Mouse (Mus musculus): Measurements from ENCODE around the gene Alg6. TPM values are rescaled to one million over a fixed set of nuclear protein-coding genes. Genes with fewer than 3 reads are reported as not detected.

Alg6 gene
- polyA plus RNA-seq (2012; fragmentation: generic; extraction: Trizol): 2.6 TPM

DNA sequence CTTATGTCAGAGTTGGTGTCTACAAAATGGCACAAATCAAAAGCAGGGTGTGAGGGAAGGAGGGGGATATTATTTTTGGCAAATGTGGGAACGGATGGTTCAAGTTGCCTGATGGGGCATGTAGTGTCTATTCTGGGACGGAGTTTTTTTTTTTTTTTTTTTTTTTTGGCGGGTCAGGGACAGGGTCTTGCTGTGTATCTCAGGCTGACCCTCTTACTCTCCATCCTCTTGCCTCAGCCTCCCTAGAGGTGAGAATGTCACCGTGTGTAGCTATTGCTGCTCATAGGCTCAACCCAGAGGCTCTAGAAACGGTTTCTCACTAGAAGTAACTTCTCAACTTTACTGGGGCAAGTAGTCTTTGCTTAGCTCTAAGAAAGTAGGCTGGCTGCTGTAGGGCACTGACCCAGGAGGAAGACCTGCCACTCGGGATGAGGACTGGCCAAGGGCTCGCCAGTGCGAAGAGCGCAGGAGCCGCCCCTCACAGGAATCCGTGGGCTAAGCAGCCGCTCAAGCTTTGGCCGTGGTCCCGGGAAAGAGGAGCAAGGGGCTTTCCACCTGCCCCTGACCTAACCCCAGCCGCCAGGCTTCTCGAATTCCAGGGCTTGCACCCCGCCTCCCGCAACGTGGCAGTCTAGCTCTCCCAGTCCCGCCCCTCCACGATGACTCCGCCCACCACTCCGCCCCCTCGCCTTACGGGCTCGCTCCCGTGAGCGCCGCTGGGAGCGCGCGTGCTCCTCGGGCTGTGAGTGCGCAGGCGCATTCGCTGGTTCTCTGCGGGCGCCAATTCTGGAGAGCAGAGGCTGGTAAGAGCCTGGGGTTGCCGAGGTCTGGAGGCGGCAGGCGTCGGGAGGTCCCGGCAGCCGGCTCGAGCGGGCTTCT is at the start of gene Alg6:
Gene Alg6, plus strand, starts transcription at position 761 of the 879 bp plus-strand sequence.
- Histone ChIP-seq H3K36me3 (ENCODE audit: control insufficient read depth, insufficient read depth) (no peaks in the 10 kb centered on the region), H3ac (ENCODE audit: control insufficient read depth, insufficient read length) (peak within 1 kb of the TSS; percentile 13), H3K4me3 (peak within 1 kb of the TSS; percentile 45), H3K4me2 (ENCODE audit: low read depth) (peak within 1 kb of the TSS; percentile 70), H3K27me3 (ENCODE audit: control insufficient read depth, insufficient read depth, insufficient read length) (no peaks in the 10 kb centered on the region), H3K79me2 (ENCODE audit: control insufficient read depth, insufficient read depth) (no peaks in the 10 kb centered on the region)
- no peak for TF ChIP-seq TCF3 (IDR thresholded peaks at IDR 0.05; ENCODE audit: insufficient read length, low read depth)
- no peak for TF ChIP-seq REST (IDR thresholded peaks at IDR 0.05; ENCODE audit: insufficient read depth, insufficient read length)
- TF ChIP-seq CEBPB (IDR thresholded peaks at IDR 0.05; ENCODE audit: insufficient read depth, poor library complexity, severe bottlenecking): no peak
- no peak for TF ChIP-seq TCF12 (IDR thresholded peaks at IDR 0.05; ENCODE audit: insufficient read depth, poor library complexity, severe bottlenecking)
- no peak for TF ChIP-seq MAX (IDR thresholded peaks at IDR 0.05; ENCODE audit: low read depth)
- TF ChIP-seq POLR2A (IDR thresholded peaks at IDR 0.05; ENCODE audit: insufficient read length, low read depth): peak; percentile 53
- TF ChIP-seq E2F4 (IDR thresholded peaks at IDR 0.05; ENCODE audit: insufficient read depth): peak; percentile 31
- TF ChIP-seq USF1 (IDR thresholded peaks at IDR 0.05; ENCODE audit: low read depth): no peak
- peak in 2 of 3 experiments; percentile 57 to 71 for TF ChIP-seq MYOD1 (IDR thresholded peaks at IDR 0.05; ENCODE audit: control insufficient read depth in 1 of 3, insufficient read length in 2 of 3, low read depth in 2 of 3)
- peak; percentile 62 for TF ChIP-seq SRF (IDR thresholded peaks at IDR 0.05; ENCODE audit: control insufficient read depth, insufficient read length, low read depth)
- TF ChIP-seq MYOG (IDR thresholded peaks at IDR 0.05; ENCODE audit: control insufficient read depth in 1 of 3, insufficient read depth in 1 of 3, insufficient read length in 2 of 3, low read depth in 2 of 3): peak in 2 of 3 experiments; percentile 34 to 87
- peak; percentile 49 for TF ChIP-seq POLR2AphosphoS2 (IDR thresholded peaks at IDR 0.05; ENCODE audit: insufficient read length, low read depth)

DNA sequence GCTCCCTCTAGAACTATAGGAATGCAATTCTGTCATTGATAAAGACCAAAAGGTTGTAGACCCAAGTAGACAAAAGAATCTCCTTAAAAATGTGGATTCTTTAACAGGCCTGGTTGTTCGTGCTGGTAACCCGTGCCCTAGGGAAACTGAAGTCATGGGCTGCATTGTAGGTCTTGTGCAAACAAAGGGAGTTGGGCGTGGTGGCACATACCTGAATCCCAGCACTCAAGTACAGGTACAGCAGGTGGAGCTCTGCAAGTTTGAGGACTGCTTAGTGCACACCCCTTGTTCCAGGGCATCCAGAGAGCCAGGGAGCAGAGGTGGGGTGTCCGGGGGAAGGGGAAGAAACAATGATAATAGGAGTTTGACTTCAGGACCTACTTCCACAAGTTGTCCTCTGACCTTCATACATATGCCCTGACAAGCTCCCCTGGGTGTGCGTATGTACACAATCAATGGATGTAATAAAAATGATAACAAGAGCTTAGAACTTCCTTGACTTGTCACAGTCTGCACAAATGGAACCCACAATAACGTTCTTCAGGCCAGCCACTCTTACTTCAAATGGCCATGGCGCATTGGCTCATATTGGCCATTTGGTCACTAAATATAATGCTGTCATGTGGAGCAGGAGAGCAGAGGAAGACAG is 45.1 kb upstream of the Alg6 start:
- no peaks in the 10 kb centered on the region for H3K36me3 ChIP-seq (ENCODE audit: control insufficient read depth, insufficient read depth)
- no peak overlapping the region for H3K4me2 ChIP-seq (ENCODE audit: low read depth)
- H3K79me2 ChIP-seq (ENCODE audit: control insufficient read depth, insufficient read depth): no peaks in the 10 kb centered on the region
- no peak overlapping the region for H3ac ChIP-seq (ENCODE audit: control insufficient read depth, insufficient read length)
- TF ChIP-seq SRF (IDR thresholded peaks at IDR 0.05; ENCODE audit: control insufficient read depth, insufficient read length, low read depth) (no peak), POLR2A (IDR thresholded peaks at IDR 0.05; ENCODE audit: insufficient read length, low read depth) (no peak), MYOD1 (IDR thresholded peaks at IDR 0.05; ENCODE audit: control insufficient read depth in 1 of 3, insufficient read length in 2 of 3, low read depth in 2 of 3) (no peak), TCF12 (IDR thresholded peaks at IDR 0.05; ENCODE audit: insufficient read depth, poor library complexity, severe bottlenecking) (no peak), USF1 (IDR thresholded peaks at IDR 0.05; ENCODE audit: low read depth) (no peak), TCF3 (IDR thresholded peaks at IDR 0.05; ENCODE audit: insufficient read length, low read depth) (no peak), REST (IDR thresholded peaks at IDR 0.05; ENCODE audit: insufficient read depth, insufficient read length) (no peak)
- H3K27me3 ChIP-seq (ENCODE audit: control insufficient read depth, insufficient read depth, insufficient read length): no peaks in the 10 kb centered on the region
- no peak overlapping the region for H3K4me3 ChIP-seq

DNA sequence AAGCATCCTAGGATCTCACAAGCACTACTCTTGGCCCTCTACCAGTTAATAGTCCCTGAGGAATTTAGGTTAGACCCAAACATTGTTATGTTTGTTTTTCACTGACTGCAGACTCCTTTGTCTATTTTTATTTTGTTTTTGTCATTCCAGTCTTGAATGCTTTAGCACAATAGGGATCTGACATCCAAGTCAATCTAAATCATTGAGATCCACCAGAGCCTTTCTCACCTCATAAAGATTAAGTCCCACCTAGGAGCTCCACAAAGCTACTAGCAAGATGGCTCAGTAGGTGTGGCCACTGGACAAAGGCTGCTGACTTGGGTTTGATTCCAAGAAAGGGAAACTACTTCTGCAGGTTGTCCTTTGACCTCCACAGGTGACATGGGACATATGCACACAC is 40.3 kb upstream of the Alg6 start:
- TF ChIP-seq TCF12 (IDR thresholded peaks at IDR 0.05; ENCODE audit: insufficient read depth, poor library complexity, severe bottlenecking) (no peak), MAX (IDR thresholded peaks at IDR 0.05; ENCODE audit: low read depth) (no peak), CEBPB (IDR thresholded peaks at IDR 0.05; ENCODE audit: insufficient read depth, poor library complexity, severe bottlenecking) (no peak), E2F4 (IDR thresholded peaks at IDR 0.05; ENCODE audit: insufficient read depth) (no peak), MYOG (IDR thresholded peaks at IDR 0.05; ENCODE audit: control insufficient read depth in 1 of 3, insufficient read depth in 1 of 3, insufficient read length in 2 of 3, low read depth in 2 of 3) (no peak), SRF (IDR thresholded peaks at IDR 0.05; ENCODE audit: control insufficient read depth, insufficient read length, low read depth) (no peak), POLR2AphosphoS2 (IDR thresholded peaks at IDR 0.05; ENCODE audit: insufficient read length, low read depth) (no peak), TCF3 (IDR thresholded peaks at IDR 0.05; ENCODE audit: insufficient read length, low read depth) (no peak), POLR2A (IDR thresholded peaks at IDR 0.05; ENCODE audit: insufficient read length, low read depth) (no peak), REST (IDR thresholded peaks at IDR 0.05; ENCODE audit: insufficient read depth, insufficient read length) (no peak), MYOD1 (IDR thresholded peaks at IDR 0.05; ENCODE audit: control insufficient read depth in 1 of 3, insufficient read length in 2 of 3, low read depth in 2 of 3) (no peak), USF1 (IDR thresholded peaks at IDR 0.05; ENCODE audit: low read depth) (no peak)
- Histone ChIP-seq H3K36me3 (ENCODE audit: control insufficient read depth, insufficient read depth) (no peaks in the 10 kb centered on the region), H3ac (ENCODE audit: control insufficient read depth, insufficient read length) (no peak overlapping the region)

DNA sequence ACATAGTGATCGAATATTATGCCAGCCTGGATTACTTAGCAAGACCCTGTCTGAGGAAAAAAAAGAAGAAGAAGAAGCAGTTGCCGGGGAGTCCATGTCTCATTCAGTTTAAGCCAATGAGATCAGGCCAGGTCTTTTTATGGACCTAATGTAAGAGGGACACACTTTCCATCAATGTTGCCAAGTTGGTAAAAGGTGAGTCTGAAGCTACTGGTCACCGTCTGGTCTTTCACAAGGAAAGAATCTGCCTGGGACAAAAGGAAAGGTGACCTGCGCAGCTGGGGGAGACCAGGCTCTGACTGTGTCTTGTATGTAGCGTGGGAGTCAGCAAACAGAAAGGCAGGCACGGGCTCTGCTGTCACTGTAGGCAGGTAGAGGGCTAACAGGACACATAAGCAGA is 31.5 kb upstream of the Alg6 start:
- H3K27me3 ChIP-seq (ENCODE audit: control insufficient read depth, insufficient read depth, insufficient read length): no peaks in the 10 kb centered on the region
- no peak overlapping the region for H3ac ChIP-seq (ENCODE audit: control insufficient read depth, insufficient read length)
- H3K4me2 ChIP-seq (ENCODE audit: low read depth): no peak overlapping the region
- TF ChIP-seq CEBPB (IDR thresholded peaks at IDR 0.05; ENCODE audit: insufficient read depth, poor library complexity, severe bottlenecking): no peak
- H3K4me3 ChIP-seq: no peak overlapping the region
- H3K79me2 ChIP-seq (ENCODE audit: control insufficient read depth, insufficient read depth): no peaks in the 10 kb centered on the region
- H3K36me3 ChIP-seq (ENCODE audit: control insufficient read depth, insufficient read depth): no peaks in the 10 kb centered on the region

More for the DNA sequence above, 40.3 kb upstream of the Alg6 start:
- no peak overlapping the region for H3K4me2 ChIP-seq (ENCODE audit: low read depth)
- H3K27me3 ChIP-seq (ENCODE audit: control insufficient read depth, insufficient read depth, insufficient read length): no peaks in the 10 kb centered on the region
- no peaks in the 10 kb centered on the region for H3K79me2 ChIP-seq (ENCODE audit: control insufficient read depth, insufficient read depth)
- no peak overlapping the region for H3K4me3 ChIP-seq
